Mouse (Mus musculus): ENCODE results near the gene D5Ertd579e. TPM values are rescaled to one million over a fixed set of nuclear protein-coding genes. Genes with fewer than 3 reads are reported as not detected.
A peak's percentile ranks its signal among the peaks of the same experiment; 100 is the strongest.
"Not testable (repeated sequence)": the region's sequence is repeated elsewhere in the genome, so short reads cannot be mapped to it uniquely, and the experiment has no call there.

The D5Ertd579e gene
- polyA plus RNA-seq, 1 experiment from 2014 or later: 25.9 TPM

- H3K27ac ChIP-seq (ENCODE audit: low read depth, low read length); ATAC-seq; H3K4me2 ChIP-seq (ENCODE audit: low read length); H3K27me3 ChIP-seq (replicated peaks; ENCODE audit: control insufficient read depth, insufficient read depth, low read length); H3K4me1 ChIP-seq (ENCODE audit: control insufficient read depth, insufficient read depth, low read depth, low read length); H3K9ac ChIP-seq (ENCODE audit: low read depth, low read length); H3K9me3 ChIP-seq (ENCODE audit: control insufficient read depth, low read length); H3K4me3 ChIP-seq (ENCODE audit: low read length); H3K36me3 ChIP-seq (ENCODE audit: control insufficient read depth, insufficient read depth, low read length): not testable (repeated sequence)
Measured at GRCm38 (mm10) chr5:36660977-36661760, 34.7 kb downstream of the D5Ertd579e start.

- Histone ChIP-seq H3K4me3 (ENCODE audit: low read length) (no peak overlapping the region), H3K27me3 (replicated peaks; ENCODE audit: control insufficient read depth, insufficient read depth, low read length) (no peaks in the 10 kb centered on the region), H3K27ac (ENCODE audit: low read depth, low read length) (no peak overlapping the region), H3K9ac (ENCODE audit: low read depth, low read length) (no peak overlapping the region), H3K4me2 (ENCODE audit: low read length) (no peak overlapping the region), H3K9me3 (ENCODE audit: control insufficient read depth, low read length) (no peaks in the 10 kb centered on the region), H3K4me1 (ENCODE audit: control insufficient read depth, insufficient read depth, low read depth, low read length) (no peaks in the 10 kb centered on the region), H3K36me3 (ENCODE audit: control insufficient read depth, insufficient read depth, low read length) (no peaks in the 10 kb centered on the region)
- ATAC-seq: no peak
- WGBS: 70% methylated on average over 5 of the region's 5 CpGs
Measured at GRCm38 (mm10) chr5:36625612-36626011, 70.2 kb downstream of the D5Ertd579e start.

- no peaks in the 10 kb centered on the region for H3K36me3 ChIP-seq (ENCODE audit: control insufficient read depth, insufficient read depth, low read length)
- H3K27me3 ChIP-seq (replicated peaks; ENCODE audit: control insufficient read depth, insufficient read depth, low read length): no peaks in the 10 kb centered on the region
- H3K9ac ChIP-seq (ENCODE audit: low read depth, low read length): no peak overlapping the region
- no peaks in the 10 kb centered on the region for H3K4me1 ChIP-seq (ENCODE audit: control insufficient read depth, insufficient read depth, low read depth, low read length)
- no peak overlapping the region for H3K4me2 ChIP-seq (ENCODE audit: low read length)
- no peaks in the 10 kb centered on the region for H3K9me3 ChIP-seq (ENCODE audit: control insufficient read depth, low read length)
- no peak overlapping the region for H3K27ac ChIP-seq (ENCODE audit: low read depth, low read length)
- 0 out of 2 replicates have a peak, but pooled peaks have one; percentile 34 for ATAC-seq
- no peak overlapping the region for H3K4me3 ChIP-seq (ENCODE audit: low read length)
- 88% methylated on average over 5 of the region's 5 CpGs for WGBS
Measured at GRCm38 (mm10) chr5:36623670-36624069, 72.2 kb downstream of the D5Ertd579e start.

GRCm38 (mm10) chr5:36621058-36621449 lies 74.8 kb downstream of the D5Ertd579e start:
- WGBS: 79% methylated on average over 5 of the region's 5 CpGs
- no peak overlapping the region for H3K9ac ChIP-seq (ENCODE audit: low read depth, low read length)
- no peaks in the 10 kb centered on the region for H3K9me3 ChIP-seq (ENCODE audit: control insufficient read depth, low read length)
- no peak overlapping the region for H3K4me3 ChIP-seq (ENCODE audit: low read length)
- no peak overlapping the region; the same call in 1 of the 2 replicates for H3K27ac ChIP-seq (ENCODE audit: low read depth, low read length)
- H3K27me3 ChIP-seq (replicated peaks; ENCODE audit: control insufficient read depth, insufficient read depth, low read length): no peaks in the 10 kb centered on the region
- peaks cover 9% of the 10 kb centered on the region for H3K36me3 ChIP-seq (ENCODE audit: control insufficient read depth, insufficient read depth, low read length)
- H3K4me1 ChIP-seq (ENCODE audit: control insufficient read depth, insufficient read depth, low read depth, low read length): no peaks in the 10 kb centered on the region
- no peak overlapping the region for H3K4me2 ChIP-seq (ENCODE audit: low read length)
- ATAC-seq: no peak

GRCm38 (mm10) chr5:36620409-36621057 lies 75.3 kb downstream of the D5Ertd579e start:
- no peaks in the 10 kb centered on the region for H3K9me3 ChIP-seq (ENCODE audit: control insufficient read depth, low read length)
- no peak for ATAC-seq
- 84% methylated on average over 8 of the region's 8 CpGs for WGBS
- H3K27me3 ChIP-seq (replicated peaks; ENCODE audit: control insufficient read depth, insufficient read depth, low read length): no peaks in the 10 kb centered on the region
- H3K4me1 ChIP-seq (ENCODE audit: control insufficient read depth, insufficient read depth, low read depth, low read length): no peaks in the 10 kb centered on the region
- no peak overlapping the region for H3K4me3 ChIP-seq (ENCODE audit: low read length)
- H3K27ac ChIP-seq (ENCODE audit: low read depth, low read length): no peak overlapping the region
- no peak overlapping the region for H3K9ac ChIP-seq (ENCODE audit: low read depth, low read length)
- H3K36me3 ChIP-seq (ENCODE audit: control insufficient read depth, insufficient read depth, low read length): peaks cover 14% of the 10 kb centered on the region
- H3K4me2 ChIP-seq (ENCODE audit: low read length): no peak overlapping the region

- H3K27me3 ChIP-seq (replicated peaks; ENCODE audit: control insufficient read depth, insufficient read depth, low read length): no peaks in the 10 kb centered on the region
- 82% methylated on average over 5 of the region's 5 CpGs for WGBS
- H3K4me2 ChIP-seq (ENCODE audit: low read length): no peak overlapping the region
- H3K9me3 ChIP-seq (ENCODE audit: control insufficient read depth, low read length): no peaks in the 10 kb centered on the region
- H3K4me3 ChIP-seq (ENCODE audit: low read length): no peak overlapping the region
- H3K36me3 ChIP-seq (ENCODE audit: control insufficient read depth, insufficient read depth, low read length): peaks cover 20% of the 10 kb centered on the region
- no peaks in the 10 kb centered on the region for H3K4me1 ChIP-seq (ENCODE audit: control insufficient read depth, insufficient read depth, low read depth, low read length)
- ATAC-seq: peak; percentile 52; the same call in 1 of the 2 replicates
- no peak overlapping the region for H3K9ac ChIP-seq (ENCODE audit: low read depth, low read length)
- H3K27ac ChIP-seq (ENCODE audit: low read depth, low read length): no peak overlapping the region
Measured at GRCm38 (mm10) chr5:36618890-36619289, 76.9 kb downstream of the D5Ertd579e start.

- 71% methylated on average over 4 of the region's 4 CpGs for WGBS
- Histone ChIP-seq H3K4me3 (ENCODE audit: low read length) (no peak overlapping the region), H3K36me3 (ENCODE audit: control insufficient read depth, insufficient read depth, low read length) (peaks cover 20% of the 10 kb centered on the region), H3K9me3 (ENCODE audit: control insufficient read depth, low read length) (no peaks in the 10 kb centered on the region), H3K27me3 (replicated peaks; ENCODE audit: control insufficient read depth, insufficient read depth, low read length) (no peaks in the 10 kb centered on the region), H3K27ac (ENCODE audit: low read depth, low read length) (no peak overlapping the region), H3K4me1 (ENCODE audit: control insufficient read depth, insufficient read depth, low read depth, low read length) (no peaks in the 10 kb centered on the region), H3K4me2 (ENCODE audit: low read length) (no peak overlapping the region), H3K9ac (ENCODE audit: low read depth, low read length) (no peak overlapping the region)
- ATAC-seq: no peak
Measured at GRCm38 (mm10) chr5:36618356-36618755, 77.5 kb downstream of the D5Ertd579e start.

- no peaks in the 10 kb centered on the region for H3K4me1 ChIP-seq (ENCODE audit: control insufficient read depth, insufficient read depth, low read depth, low read length)
- no peaks in the 10 kb centered on the region for H3K9me3 ChIP-seq (ENCODE audit: control insufficient read depth, low read length)
- no peak overlapping the region for H3K4me3 ChIP-seq (ENCODE audit: low read length)
- no peak overlapping the region for H3K9ac ChIP-seq (ENCODE audit: low read depth, low read length)
- no peak overlapping the region for H3K27ac ChIP-seq (ENCODE audit: low read depth, low read length)
- peaks cover 22% of the 10 kb centered on the region for H3K36me3 ChIP-seq (ENCODE audit: control insufficient read depth, insufficient read depth, low read length)
- H3K4me2 ChIP-seq (ENCODE audit: low read length): no peak overlapping the region
- ATAC-seq: no peak
- 90% methylated on average over 4 of the region's 4 CpGs for WGBS
- no peaks in the 10 kb centered on the region for H3K27me3 ChIP-seq (replicated peaks; ENCODE audit: control insufficient read depth, insufficient read depth, low read length)
Measured at GRCm38 (mm10) chr5:36614124-36614523, 81.7 kb downstream of the D5Ertd579e start.

GRCm38 (mm10) chr5:36608939-36609499 lies 86.8 kb downstream of the D5Ertd579e start:
- ATAC-seq: no peak
- WGBS: 98% methylated on average over 2 of the region's 2 CpGs
- Histone ChIP-seq H3K9ac (ENCODE audit: low read depth, low read length) (no peak overlapping the region), H3K9me3 (ENCODE audit: control insufficient read depth, low read length) (no peaks in the 10 kb centered on the region), H3K27ac (ENCODE audit: low read depth, low read length) (no peak overlapping the region), H3K4me1 (ENCODE audit: control insufficient read depth, insufficient read depth, low read depth, low read length) (no peaks in the 10 kb centered on the region), H3K4me2 (ENCODE audit: low read length) (no peak overlapping the region), H3K27me3 (replicated peaks; ENCODE audit: control insufficient read depth, insufficient read depth, low read length) (no peaks in the 10 kb centered on the region), H3K4me3 (ENCODE audit: low read length) (no peak overlapping the region), H3K36me3 (ENCODE audit: control insufficient read depth, insufficient read depth, low read length) (peaks cover 9% of the 10 kb centered on the region; the same call in 1 of the 2 replicates)

Data from hindbrain, embryonic 16.5 days (tissue).